Mouse (Mus musculus) lung, embryonic 16.5 days (tissue): Measurements from ENCODE around the gene Fpgs. TPM values are rescaled to one million over a fixed set of nuclear protein-coding genes. Genes with fewer than 3 reads are reported as not detected.

Experiments
- ATAC-seq: fragments of 200-750 bp; cut with Nextera tagmentation; 2 replicates; pipeline ENCODE4 v1.8.0; 2017; ENCODE audit warnings: low read depth, mild to moderate bottlenecking, moderate library complexity
- H3K27ac ChIP-seq: fragments of 300-500 bp; sonication (generic); 2 replicates; pipeline ENCODE4 v1.5.1; 2014; ENCODE audit warnings: mild to moderate bottlenecking, control low read depth, low read length
- H3K27me3 ChIP-seq: fragments of 300-500 bp; sonication (generic); 2 replicates; pipeline ENCODE4 v1.6.1; 2014; ENCODE audit warnings: low read depth, low read length, mixed read lengths; ENCODE audit not compliant: control insufficient read depth, insufficient read depth
- H3K36me3 ChIP-seq: fragments of 300-500 bp; sonication (generic); 2 replicates; pipeline ENCODE4 v1.6.1; 2014; ENCODE audit warnings: low read length; ENCODE audit not compliant: control insufficient read depth, insufficient read depth
- H3K4me1 ChIP-seq: fragments of 300-500 bp; sonication (generic); replicated peaks from 2 replicates; pipeline ENCODE4 v1.6.1; 2014; ENCODE audit warnings: low read length, mixed read lengths; ENCODE audit not compliant: control insufficient read depth, insufficient read depth
- H3K4me2 ChIP-seq: fragments of 300-500 bp; sonication (generic); 2 replicates; pipeline ENCODE4 v1.6.1; 2014; ENCODE audit warnings: low read depth, low read length, control low read depth
- H3K4me3 ChIP-seq: fragments of 300-500 bp; sonication (generic); 2 replicates; pipeline ENCODE4 v1.5.1; 2014; ENCODE audit warnings: mild to moderate bottlenecking, low read length, control low read depth
- H3K9ac ChIP-seq: fragments of 300-500 bp; sonication (generic); 2 replicates; pipeline ENCODE4 v1.6.1; 2014; ENCODE audit warnings: low read length, control low read depth
- H3K9me3 ChIP-seq: fragments of 300-500 bp; sonication (generic); 2 replicates; pipeline ENCODE4 v1.6.1; 2016; ENCODE audit warnings: low read length; ENCODE audit not compliant: control insufficient read depth
- whole genome bisulfite sequencing: fragments of 180-500 bp; shearing (Covaris S2); extraction: QIAGEN DNeasy Blood & Tissue Kit; methylation state at CpG from one replicate; pipeline ENCODE4 v1.1.7; 2014; 5-methylcytosine and 5-hydroxymethylcytosine counted together
- polyA plus RNA-seq: library from polyadenylated mRNA; unstranded; fragments of >200 nt; fragmentation: Nextera tagmentation; extraction: Ambion mirVana; gene quantifications from 2 replicates; pipeline ENCODE4 v1.2.1, GENCODE M21; 2015

Gene Fpgs
- polyA plus RNA-seq, 1 experiment from 2014 or later, result 25.5 TPM

- Histone ChIP-seq H3K9me3 (no peaks in the 10 kb centered on the region), H3K27me3 (no peaks in the 10 kb centered on the region), H3K9ac (peak overlapping the region; percentile 93), H3K27ac (peak overlapping the region; percentile 86), H3K4me2 (peak overlapping the region; percentile 83), H3K36me3 (no peaks in the 10 kb centered on the region), H3K4me1 (peaks cover 21% of the 10 kb centered on the region), H3K4me3 (peak overlapping the region; percentile 84)
- peak; percentile 98 for ATAC-seq
- under 1% methylated on average over 51 of the region's 51 CpGs for WGBS
These were observed 10.0 kb downstream of the Fpgs start for GRCm38 (mm10) chr2:32693823-32694411.

- WGBS, result 11% methylated on average over 7 of the region's 7 CpGs
- no peak for ATAC-seq
- peak overlapping the region; percentile 93 for H3K9ac ChIP-seq
- H3K9me3 ChIP-seq, result no peaks in the 10 kb centered on the region
- H3K4me3 ChIP-seq, result peak overlapping the region; percentile 84
- peak overlapping the region; percentile 83 for H3K4me2 ChIP-seq
- peak overlapping the region; percentile 86 for H3K27ac ChIP-seq
- peaks cover 21% of the 10 kb centered on the region for H3K4me1 ChIP-seq
- H3K27me3 ChIP-seq, result no peaks in the 10 kb centered on the region
- no peaks in the 10 kb centered on the region for H3K36me3 ChIP-seq
These were observed 10.7 kb downstream of the Fpgs start for GRCm38 (mm10) chr2:32693282-32693681.

- Histone ChIP-seq H3K9me3 (no peaks in the 10 kb centered on the region), H3K36me3 (peaks cover 5% of the 10 kb centered on the region; the same call in 1 of the 2 replicates), H3K27ac (no peak overlapping the region), H3K27me3 (no peaks in the 10 kb centered on the region), H3K4me1 (peaks cover 21% of the 10 kb centered on the region), H3K9ac (0 out of 2 replicates have a peak overlapping the region, but pooled peaks have one; percentile 93), H3K4me2 (peak overlapping the region; percentile 83), H3K4me3 (0 out of 2 replicates have a peak overlapping the region, but pooled peaks have one; percentile 84)
- 89% methylated on average over 14 of the region's 14 CpGs for WGBS
- no peak for ATAC-seq
These were observed 11.4 kb downstream of the Fpgs start for GRCm38 (mm10) chr2:32692496-32692895.

GRCm38 (mm10) chr2:32691041-32691440 is 12.9 kb downstream of the Fpgs start:
- Histone ChIP-seq H3K4me3 (no peak overlapping the region), H3K36me3 (peaks cover 15% of the 10 kb centered on the region), H3K4me2 (no peak overlapping the region), H3K4me1 (peaks cover 21% of the 10 kb centered on the region), H3K27me3 (no peaks in the 10 kb centered on the region), H3K9me3 (no peaks in the 10 kb centered on the region), H3K27ac (0 out of 2 replicates have a peak overlapping the region, but pooled peaks have one; percentile 10), H3K9ac (no peak overlapping the region)
- no peak for ATAC-seq
- 63% methylated on average over 11 of the region's 11 CpGs for WGBS

GRCm38 (mm10) chr2:32689420-32689819 is 14.5 kb downstream of the Fpgs start:
- Histone ChIP-seq H3K36me3 (peaks cover 24% of the 10 kb centered on the region), H3K9ac (no peak overlapping the region), H3K4me1 (peaks cover 18% of the 10 kb centered on the region), H3K27ac (no peak overlapping the region), H3K27me3 (no peaks in the 10 kb centered on the region), H3K4me2 (no peak overlapping the region), H3K9me3 (no peaks in the 10 kb centered on the region), H3K4me3 (no peak overlapping the region)
- 26% methylated on average over 5 of the region's 5 CpGs for WGBS
- ATAC-seq, result no peak

GRCm38 (mm10) chr2:32687562-32687961 is 16.4 kb downstream of the Fpgs start:
- Histone ChIP-seq H3K4me3 (no peak overlapping the region), H3K9ac (no peak overlapping the region), H3K36me3 (peaks cover 35% of the 10 kb centered on the region), H3K4me2 (no peak overlapping the region), H3K27ac (no peak overlapping the region), H3K9me3 (no peaks in the 10 kb centered on the region), H3K4me1 (peaks cover 9% of the 10 kb centered on the region), H3K27me3 (no peaks in the 10 kb centered on the region)
- no peak for ATAC-seq
- WGBS, result 94% methylated on average over 8 of the region's 8 CpGs

- H3K9me3 ChIP-seq, result no peaks in the 10 kb centered on the region
- peaks cover 6% of the 10 kb centered on the region for H3K4me1 ChIP-seq
- H3K9ac ChIP-seq, result no peak overlapping the region
- no peak overlapping the region for H3K4me3 ChIP-seq
- ATAC-seq, result no peak
- no peak overlapping the region for H3K4me2 ChIP-seq
- no peaks in the 10 kb centered on the region for H3K27me3 ChIP-seq
- peaks cover 42% of the 10 kb centered on the region for H3K36me3 ChIP-seq
- no peak overlapping the region for H3K27ac ChIP-seq
- WGBS, result 85% methylated on average over 6 of the region's 6 CpGs
These were observed 17.3 kb downstream of the Fpgs start for GRCm38 (mm10) chr2:32686640-32687039.

GRCm38 (mm10) chr2:32685807-32686206 is 18.1 kb downstream of the Fpgs start:
- Histone ChIP-seq H3K36me3 (peaks cover 42% of the 10 kb centered on the region), H3K4me2 (no peak overlapping the region), H3K9me3 (no peaks in the 10 kb centered on the region), H3K4me3 (no peak overlapping the region), H3K27me3 (no peaks in the 10 kb centered on the region), H3K4me1 (peaks cover 6% of the 10 kb centered on the region), H3K9ac (no peak overlapping the region), H3K27ac (no peak overlapping the region)
- WGBS, result 96% methylated on average over 3 of the region's 3 CpGs
- no peak for ATAC-seq

GRCm38 (mm10) chr2:32684681-32685428 is 19.1 kb downstream of the Fpgs start:
- WGBS, result 83% methylated on average over 15 of the region's 15 CpGs
- no peak overlapping the region for H3K9ac ChIP-seq

More at GRCm38 (mm10) chr2:32684681-32685428, 19.1 kb downstream of the Fpgs start:
- H3K27me3 ChIP-seq, result no peaks in the 10 kb centered on the region
- H3K4me3 ChIP-seq, result no peak overlapping the region
- H3K36me3 ChIP-seq, result peaks cover 42% of the 10 kb centered on the region
- peaks cover 4% of the 10 kb centered on the region; the same call in 1 of the 2 replicates for H3K4me1 ChIP-seq
- ATAC-seq, result no peak
- H3K27ac ChIP-seq, result no peak overlapping the region
- no peaks in the 10 kb centered on the region for H3K9me3 ChIP-seq
- no peak overlapping the region for H3K4me2 ChIP-seq
